In the genomic region with DNA sequence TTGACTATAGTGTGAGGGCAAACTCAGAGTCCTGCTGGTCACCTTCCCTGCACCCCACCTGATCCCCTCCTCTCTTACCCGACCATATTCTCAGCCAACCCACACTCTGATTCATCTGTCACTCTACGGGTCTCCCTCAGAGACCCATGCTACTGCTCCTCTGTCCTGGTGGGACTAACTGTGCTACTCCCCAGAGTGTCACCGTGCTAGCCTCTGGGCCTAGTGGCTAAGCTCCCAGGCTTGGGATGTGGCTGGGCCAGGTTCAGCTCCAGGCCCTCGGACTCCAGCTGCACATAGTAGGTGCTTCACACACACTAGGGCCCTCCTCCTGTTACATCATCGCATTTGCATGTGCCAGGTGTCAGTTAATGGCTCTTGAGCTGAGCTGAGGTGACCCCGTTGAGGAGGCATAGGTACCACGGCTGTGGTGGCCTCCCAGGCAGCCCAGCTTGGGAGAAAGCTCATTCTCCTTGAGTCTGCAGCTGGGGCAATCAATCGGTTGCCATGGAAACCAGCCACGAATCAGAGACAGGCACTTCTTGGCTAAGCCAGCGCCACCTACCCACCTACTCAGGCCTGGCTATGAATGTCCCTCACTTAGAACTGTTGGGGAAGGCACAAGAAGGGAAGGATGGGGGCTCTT, we compare ENCODE assay signal across 8 mouse cellular contexts. TPM values are rescaled to one million over a fixed set of nuclear protein-coding genes. Genes with fewer than 3 reads are reported as not detected.
DNase-seq lines count a peak whose midpoint lies in the region; ATAC-seq and TF ChIP-seq lines count a peak whose summit lies in the region.

No protein-coding gene starts in this region.

- no peaks in the 10 kb centered on the region for H3K36me3 ChIP-seq in hindbrain, postnatal 0 days (ENCODE audit: insufficient read depth, low read length)
- H3K36me3 ChIP-seq in midbrain, embryonic 14.5 days (ENCODE audit: control insufficient read depth, insufficient read depth, low read length): no peaks in the 10 kb centered on the region

- 25% methylated on average over 10 of the region's 10 CpGs for WGBS in hindbrain, postnatal 0 days
- WGBS in midbrain, embryonic 14.5 days: 27% methylated on average over 10 of the region's 10 CpGs

- ATAC-seq in hindbrain, postnatal 0 days: peak; percentile 71
- peak; percentile 58; the same call in 1 of the 2 replicates for ATAC-seq in midbrain, embryonic 14.5 days (ENCODE audit: low FRiP score, low TSS enrichment)

- H3K27ac ChIP-seq in hindbrain, postnatal 0 days: peak overlapping the region; percentile 32; the same call in 1 of the 2 replicates
- H3K27ac ChIP-seq in midbrain, embryonic 14.5 days (replicated peaks; ENCODE audit: low read depth, low read length): peak overlapping the region; percentile 47

- no peak overlapping the region for H3K4me2 ChIP-seq in hindbrain, postnatal 0 days (ENCODE audit: low read depth, low read length)
- no peak overlapping the region for H3K4me2 ChIP-seq in midbrain, embryonic 14.5 days (ENCODE audit: low read length)

- peaks cover 32% of the 10 kb centered on the region; the same call in 1 of the 2 replicates for H3K4me1 ChIP-seq in hindbrain, postnatal 0 days (ENCODE audit: insufficient read depth, low read length)
- H3K4me1 ChIP-seq in midbrain, embryonic 14.5 days (ENCODE audit: control insufficient read depth, insufficient read depth, low read length): peaks cover 31% of the 10 kb centered on the region

- H3K9ac ChIP-seq in hindbrain, postnatal 0 days (replicated peaks; ENCODE audit: low read length): no peak overlapping the region
- H3K9ac ChIP-seq in midbrain, embryonic 14.5 days (replicated peaks; ENCODE audit: low read length): no peak overlapping the region

- peak; percentile 47 for DNase-seq in adrenal gland, postnatal 14 days
- no peak for DNase-seq in adrenal gland, adult 8-10 months
- peak; percentile 91 for DNase-seq in embryo, embryonic 11 days
- DNase-seq in hindbrain, postnatal 0 days (ENCODE audit: low spot score): peak; percentile 93
- DNase-seq in midbrain, embryonic 14.5 days: peak; percentile 91
- no peak for DNase-seq in heart, adult 18-20 months
- no peak for DNase-seq in cerebellum, adult 11 months
- DNase-seq in lung, postnatal 25 days (ENCODE audit: low spot score): no peak

- no peaks in the 10 kb centered on the region for H3K9me3 ChIP-seq in hindbrain, postnatal 0 days (ENCODE audit: low read length)
- no peaks in the 10 kb centered on the region for H3K9me3 ChIP-seq in midbrain, embryonic 14.5 days (ENCODE audit: control insufficient read depth, low read length)

- peak; percentile 49 for TF ChIP-seq CTCF in hindbrain, postnatal 0 days (IDR thresholded peaks at IDR 0.05; ENCODE audit: low read depth)

- no peak overlapping the region for H3K4me3 ChIP-seq in hindbrain, postnatal 0 days (ENCODE audit: low read length)
- H3K4me3 ChIP-seq in midbrain, embryonic 14.5 days (replicated peaks; ENCODE audit: low read depth, low read length): no peak overlapping the region

- no peaks in the 10 kb centered on the region for H3K27me3 ChIP-seq in hindbrain, postnatal 0 days (ENCODE audit: insufficient read depth, low read length)
- no peaks in the 10 kb centered on the region for H3K27me3 ChIP-seq in midbrain, embryonic 14.5 days (ENCODE audit: control insufficient read depth, insufficient read depth, low read length)

RNA-seq across cellular contexts. Expression of a gene that starts 37.4 kb away (rescaled TPM):
- 4.6 and 12.8 TPM in 2 replicates for total RNA-seq in adrenal gland, postnatal 14 days (2021)
- 10 to 100 TPM in 2 of 4 experiments, 1 to 10 TPM in 2; 8.1 to 21.3 (median 14.8) TPM for total RNA-seq in adrenal gland, adult 8-10 months (2022)
- total RNA-seq in hindbrain, postnatal 0 days (2014; rRNA removed): 6.4 and 6.8 TPM in 2 replicates
- 5.7 and 7.2 TPM in 2 replicates for polyA plus RNA-seq in hindbrain, postnatal 0 days (2015; fragmentation: Nextera tagmentation; extraction: Ambion mirVana)
- polyA plus RNA-seq in midbrain, embryonic 14.5 days (2014; fragmentation: Nextera tagmentation; extraction: Ambion mirVana): 1.8 and 2.3 TPM in 2 replicates
- total RNA-seq in heart, adult 18-20 months (2021): 1 to 10 TPM; 3.8 to 6.3 TPM

Comparison
In these comparisons a context has a peak if more than half of its experiments do, and no peak if none do; other contexts are left out.
1. DNase-seq: peak in adrenal gland, postnatal 14 days (single experiment), embryo, embryonic 11 days (single experiment), hindbrain, postnatal 0 days (single experiment) and midbrain, embryonic 14.5 days (single experiment); none in adrenal gland, adult 8-10 months (single experiment), heart, adult 18-20 months (0 of 2), cerebellum, adult 11 months (single experiment) and lung, postnatal 25 days (single experiment).